Mouse (Mus musculus) stomach, postnatal 0 days (tissue): ENCODE data around the gene Ephb3.

Experiments
- CTCF ChIP-seq: IDR thresholded peaks from 2 replicates; pipeline ENCODE4 v1.5.1; 2016; ENCODE audit warnings: antibody characterized with exemption, low read depth, mild to moderate bottlenecking, moderate library complexity
- EP300 ChIP-seq: optimal IDR thresholded peaks from 2 replicates; pipeline ENCODE3; 2016; ENCODE audit warnings: antibody characterized with exemption

DNA sequence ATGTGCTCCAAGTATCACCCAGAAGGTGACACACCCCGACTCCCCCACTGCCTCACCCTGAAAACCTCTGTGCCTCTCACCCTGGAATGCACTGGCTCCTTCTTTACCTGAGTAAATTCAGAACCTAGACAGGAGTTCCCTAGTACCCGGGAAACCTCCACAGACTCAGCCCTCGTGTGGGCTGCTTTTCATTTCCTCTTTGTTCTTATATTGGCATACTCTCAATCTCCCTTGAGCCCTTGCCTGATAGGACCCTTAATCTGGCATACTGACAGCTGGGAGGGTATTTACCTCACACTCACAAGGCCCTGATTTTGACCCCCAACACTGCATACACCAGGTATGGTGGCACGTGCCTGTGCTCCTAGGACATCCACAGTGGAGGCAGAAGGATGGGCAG is 68.2 kb downstream of the Ephb3 start:
- no peak for TF ChIP-seq CTCF
- TF ChIP-seq EP300: no peak
